Mouse (Mus musculus) urinary bladder, adult 18-20 months (tissue): ENCODE data around the gene Cdk17.

Experiments
- DNase-seq, 2 experiments: peaks; one replicate each; pipeline ENCODE4 v3.0.0; 2022; ENCODE audit warnings: low spot score in 2 of 2, mixed read lengths in 2 of 2

The Cdk17 gene

DNA sequence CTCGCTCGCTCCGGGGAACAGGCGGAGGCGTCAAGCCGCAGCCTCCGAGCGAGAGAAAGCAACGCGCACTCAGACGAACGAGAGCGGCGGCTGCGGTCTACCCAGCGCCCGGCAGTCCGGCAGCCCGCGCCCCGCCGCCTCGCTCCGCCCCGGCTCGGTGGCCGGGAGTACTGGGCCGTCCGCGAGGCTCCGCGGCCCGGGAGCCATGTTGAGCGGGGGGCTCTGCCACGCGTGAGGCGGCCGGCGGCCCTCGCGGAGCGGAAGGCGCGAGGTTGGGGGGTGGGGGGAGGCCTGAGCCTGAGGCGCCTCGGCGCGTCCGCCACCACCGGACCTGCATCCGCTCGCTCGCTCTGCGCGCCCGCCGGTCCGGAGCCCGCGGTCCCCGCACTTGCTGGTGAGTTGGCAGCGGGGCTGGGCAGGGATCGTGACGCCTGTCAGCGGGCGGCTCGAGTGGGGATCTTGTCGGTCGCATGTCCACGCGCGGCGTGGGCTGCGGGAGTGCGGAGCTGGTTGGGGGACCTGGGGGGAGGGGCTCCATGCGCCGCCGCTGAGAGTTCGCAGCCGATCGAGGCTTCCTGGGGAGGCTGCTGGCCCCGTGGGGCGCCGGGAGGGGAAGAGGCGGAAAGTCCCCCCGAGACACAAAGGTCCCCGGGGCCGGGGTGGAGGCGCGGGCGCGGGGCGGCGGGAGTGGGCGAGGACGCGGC is at the start of gene Cdk17:
Gene Cdk17, plus strand, starts transcription at position 69 of the 704 bp plus-strand sequence.
- DNase-seq, result peak; percentile 34 to 82

DNA sequence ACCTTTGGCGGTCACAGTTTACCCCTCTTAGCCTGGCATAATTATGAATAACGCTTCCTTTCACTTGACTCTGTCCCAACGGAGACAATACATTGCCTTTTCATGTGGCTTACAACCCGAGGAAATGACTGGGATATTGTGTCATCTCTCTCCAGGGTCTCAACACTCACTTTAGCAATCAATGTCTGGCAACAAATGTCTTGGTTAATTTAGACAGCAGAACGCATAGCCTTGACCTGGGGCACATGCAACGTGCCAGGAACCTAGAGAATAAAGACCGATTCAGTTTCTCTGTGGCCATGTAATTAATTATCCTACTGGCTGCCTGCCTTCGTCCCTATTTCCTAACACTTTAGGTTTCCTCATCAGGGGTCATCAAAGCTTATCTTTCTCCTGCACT is 49.3 kb upstream of the Cdk17 start:
- DNase-seq, result no peak

DNA sequence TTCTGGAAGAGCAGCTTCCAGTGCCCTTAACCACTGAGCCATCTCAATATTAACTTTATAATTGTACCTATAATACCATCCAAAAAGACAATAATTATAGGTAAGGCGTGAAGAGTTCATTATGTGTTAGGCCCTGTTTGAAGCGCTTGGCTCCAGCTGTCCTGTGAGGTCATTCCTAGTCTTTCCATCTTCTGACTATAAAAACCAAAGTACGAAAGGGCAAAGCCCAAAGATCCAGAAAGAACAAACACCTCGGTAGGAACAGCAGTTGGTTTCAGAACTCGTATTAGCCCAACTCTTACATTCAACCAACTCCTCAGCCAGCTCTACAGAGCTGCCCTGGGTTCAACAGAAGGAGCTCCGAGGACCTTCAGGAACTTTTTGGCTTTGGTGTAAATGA is 48.7 kb upstream of the Cdk17 start:
- no peak for DNase-seq

DNA sequence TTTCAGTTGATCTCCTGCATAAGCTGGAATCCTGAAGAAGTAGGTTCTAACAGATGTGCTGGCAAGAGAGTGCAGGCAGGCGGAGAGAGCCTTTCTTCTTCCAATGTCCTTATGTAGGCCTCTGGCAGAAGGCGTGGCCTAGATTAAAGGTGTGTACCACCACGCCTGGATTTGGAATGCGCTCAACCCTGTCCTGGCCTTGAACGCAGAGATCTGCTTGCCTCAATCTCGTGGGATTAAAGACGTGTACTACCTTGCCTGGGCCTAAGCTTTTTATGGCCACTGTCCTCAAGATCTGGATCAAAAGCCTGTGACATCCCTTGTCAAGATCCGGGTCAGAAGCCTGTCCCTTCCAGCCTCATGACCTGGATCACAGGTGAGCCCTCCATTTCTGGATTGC is 46.7 kb upstream of the Cdk17 start:
- DNase-seq, result no peak

DNA sequence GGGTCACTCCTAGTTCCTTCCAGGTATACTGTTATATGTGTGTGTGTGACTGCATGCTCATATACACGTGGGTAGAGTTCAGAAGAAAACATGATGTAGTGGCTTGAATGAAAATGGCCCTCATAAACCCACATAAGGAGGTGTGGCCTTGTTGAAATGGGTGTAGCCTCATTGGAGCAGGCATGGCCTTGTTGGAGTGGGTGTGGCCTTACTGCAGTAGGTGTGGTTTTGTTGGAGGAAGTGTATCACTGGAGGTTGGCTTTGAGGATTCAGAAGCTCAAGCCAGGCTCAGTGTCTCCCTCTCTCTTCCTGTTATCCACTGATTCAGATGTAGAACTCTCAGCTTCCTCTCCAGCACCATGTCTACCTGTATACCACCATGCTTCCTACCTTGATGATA is 45.9 kb upstream of the Cdk17 start:
- no peak for DNase-seq

DNA sequence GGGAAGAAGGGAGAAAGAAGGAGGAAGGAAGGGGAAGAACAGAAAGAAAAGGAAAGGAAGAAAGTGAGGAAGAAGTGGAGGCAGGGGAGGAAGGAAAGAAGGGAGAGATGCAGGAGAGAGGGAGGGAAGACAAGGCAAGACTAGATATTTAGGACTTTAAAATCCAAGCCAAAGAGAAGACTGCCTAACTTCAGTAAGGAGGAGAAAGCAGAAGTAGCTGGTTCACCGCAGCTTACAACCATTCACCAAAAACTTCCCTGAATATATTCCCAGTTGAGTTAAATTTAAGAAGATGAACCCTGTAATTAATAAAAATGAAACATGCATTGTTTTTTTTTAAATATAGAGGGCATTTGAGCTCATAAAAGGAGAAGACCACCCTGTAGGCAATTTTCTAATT is 44.9 kb upstream of the Cdk17 start:
- no peak for DNase-seq

DNA sequence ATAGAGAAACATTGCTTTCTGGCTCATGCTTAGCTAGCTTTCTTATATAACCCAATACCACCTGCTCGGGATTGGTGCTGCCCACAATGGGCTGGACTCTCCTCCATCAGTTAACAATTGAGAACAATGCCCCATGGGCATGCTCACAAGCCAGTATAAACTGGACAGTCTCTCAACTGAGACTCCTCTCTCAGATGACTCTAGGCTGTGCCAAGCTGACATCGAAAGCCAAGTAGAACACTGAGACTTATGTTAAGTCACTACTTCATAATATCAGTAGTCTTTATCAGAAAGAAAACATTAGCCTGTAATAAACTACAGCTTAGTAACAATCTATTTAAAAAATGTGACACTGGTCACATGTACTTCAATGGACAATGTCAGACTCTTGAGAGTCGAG is 44.0 kb upstream of the Cdk17 start:
- no peak for DNase-seq

DNA sequence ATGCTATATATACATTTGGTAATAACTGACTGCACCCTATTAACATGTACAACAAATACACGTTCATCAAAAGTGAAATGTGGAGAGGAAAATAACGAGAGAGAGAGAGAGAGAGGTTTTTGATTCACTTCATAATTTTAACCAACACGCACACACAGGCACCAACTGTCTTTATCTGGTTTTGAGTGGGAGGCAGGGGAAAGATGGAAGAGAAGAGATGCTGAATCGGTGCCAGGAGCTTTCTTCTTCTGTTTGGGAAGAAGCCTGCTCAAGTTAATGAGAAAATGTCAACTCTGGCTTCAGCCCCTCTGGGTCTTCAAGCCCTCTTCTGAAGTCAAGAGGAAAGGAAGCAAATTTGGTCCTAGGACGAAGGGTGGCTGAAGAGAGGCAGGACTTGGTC is 40.9 kb upstream of the Cdk17 start:
- DNase-seq, result no peak

DNA sequence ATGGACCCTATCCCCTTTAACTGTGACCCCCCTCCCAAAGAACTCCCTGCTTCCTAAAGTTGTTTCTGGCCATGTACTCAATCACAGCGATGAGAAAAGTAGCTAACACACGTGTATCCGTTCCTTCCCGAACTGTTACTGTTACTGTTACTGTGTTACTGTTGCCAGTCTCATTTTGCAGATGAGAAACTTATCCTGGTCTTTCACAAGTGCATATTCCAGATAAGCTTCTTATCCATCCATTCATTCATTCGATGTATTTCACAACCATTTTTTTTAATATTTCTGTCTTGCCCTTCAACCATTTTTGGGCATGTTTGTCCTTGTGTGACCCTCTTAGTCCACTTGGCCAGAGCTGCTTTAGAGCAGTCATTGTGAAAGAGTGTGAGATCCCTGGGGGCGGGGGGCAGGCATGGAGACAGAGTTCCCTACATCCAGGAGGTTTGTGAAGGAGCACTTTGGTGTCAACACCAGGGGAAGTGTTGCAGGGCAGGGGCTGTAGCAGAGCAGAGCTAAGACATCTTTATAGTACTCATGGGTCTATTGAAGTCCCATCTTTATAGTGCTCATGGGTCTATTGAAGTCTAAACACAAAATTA is 39.3 kb upstream of the Cdk17 start:
- no peak for DNase-seq

DNA sequence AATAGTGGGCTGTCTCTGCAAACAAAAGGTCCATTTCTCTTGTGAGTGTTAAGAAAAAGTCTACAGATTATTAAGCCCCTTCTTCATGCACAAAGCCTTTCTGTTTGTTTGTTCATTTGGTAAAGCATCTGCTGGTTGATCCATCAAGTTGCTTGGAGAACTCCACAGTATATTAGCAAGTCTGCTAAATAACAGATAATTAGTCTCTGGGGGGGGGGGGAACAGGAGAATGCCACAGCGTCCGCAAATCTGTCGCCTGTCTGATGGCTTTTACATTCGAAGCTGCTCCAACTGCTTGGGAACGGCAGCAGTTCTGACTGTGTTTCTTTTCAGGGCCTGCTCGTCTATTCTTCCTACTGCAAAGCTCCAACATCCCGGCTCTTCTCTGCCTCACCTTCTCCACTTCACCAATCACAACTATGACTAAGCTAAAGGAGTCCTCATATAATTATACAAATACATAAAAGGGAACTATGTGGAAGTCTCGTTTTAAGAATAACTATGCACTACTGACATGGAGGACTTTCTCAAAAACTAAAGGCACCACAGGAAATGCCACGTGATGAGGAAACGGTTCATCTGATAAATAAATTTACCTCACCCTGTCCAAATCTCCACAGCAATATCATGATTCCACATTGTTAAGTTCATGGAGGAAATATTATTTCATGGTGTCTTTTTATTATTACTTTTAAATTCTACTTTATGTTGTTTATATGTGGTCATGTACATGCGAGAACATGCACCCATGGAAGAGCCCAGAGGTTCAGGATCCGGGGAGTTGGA is 38.1 kb upstream of the Cdk17 start:
- no peak for DNase-seq

DNA sequence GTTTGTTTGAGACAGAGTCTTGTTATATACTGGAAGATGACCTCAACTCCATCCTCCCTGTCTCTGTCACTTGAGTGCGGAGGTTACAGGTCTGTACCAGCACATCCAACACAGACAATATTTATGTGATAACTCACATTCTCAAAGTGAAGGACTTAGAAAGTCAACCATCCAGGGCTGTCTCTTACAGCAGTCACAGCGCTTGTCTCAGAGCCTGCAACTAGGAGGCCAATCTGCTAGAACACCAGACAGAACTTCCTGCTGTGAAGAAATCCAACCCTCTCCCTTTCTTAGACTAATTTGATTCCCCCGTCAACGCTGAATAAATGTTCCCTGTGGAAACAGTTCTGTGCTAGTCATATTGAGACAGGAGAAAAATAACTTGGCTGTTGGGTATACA is 37.4 kb upstream of the Cdk17 start:
- DNase-seq, result no peak

DNA sequence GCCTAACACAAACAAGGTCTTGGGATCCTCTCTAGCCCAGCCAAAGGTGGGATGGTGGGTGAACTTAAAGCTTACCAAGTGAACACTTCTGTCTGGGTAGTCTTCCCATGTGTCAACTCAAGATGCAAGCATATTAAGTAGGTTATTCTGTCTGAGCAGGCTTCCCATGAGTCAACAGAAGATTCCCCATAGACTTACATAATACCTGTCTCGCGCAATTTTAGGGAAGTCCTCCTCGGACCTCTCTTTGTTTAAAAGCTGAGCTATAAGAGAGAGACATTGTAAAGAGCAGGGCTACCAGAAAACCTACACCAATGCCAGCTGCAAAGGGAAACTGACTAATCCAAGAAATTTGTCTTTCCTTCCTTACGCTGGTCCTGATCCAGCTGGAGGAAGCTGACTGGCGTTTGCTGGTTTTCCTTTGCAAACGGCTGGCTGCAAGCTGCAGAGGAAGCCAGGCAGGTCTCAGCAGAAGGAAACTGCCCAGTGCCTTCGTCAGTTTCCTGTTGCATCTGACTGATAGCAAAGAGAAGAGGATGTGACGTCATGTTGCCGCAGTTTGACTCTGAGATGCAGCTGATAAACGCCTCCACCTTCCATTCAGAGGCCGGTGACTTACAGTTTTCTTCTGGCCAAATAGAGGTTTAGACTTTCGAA is 36.6 kb upstream of the Cdk17 start:
- peak in 1 of 2 experiments; percentile 18 for DNase-seq

DNA sequence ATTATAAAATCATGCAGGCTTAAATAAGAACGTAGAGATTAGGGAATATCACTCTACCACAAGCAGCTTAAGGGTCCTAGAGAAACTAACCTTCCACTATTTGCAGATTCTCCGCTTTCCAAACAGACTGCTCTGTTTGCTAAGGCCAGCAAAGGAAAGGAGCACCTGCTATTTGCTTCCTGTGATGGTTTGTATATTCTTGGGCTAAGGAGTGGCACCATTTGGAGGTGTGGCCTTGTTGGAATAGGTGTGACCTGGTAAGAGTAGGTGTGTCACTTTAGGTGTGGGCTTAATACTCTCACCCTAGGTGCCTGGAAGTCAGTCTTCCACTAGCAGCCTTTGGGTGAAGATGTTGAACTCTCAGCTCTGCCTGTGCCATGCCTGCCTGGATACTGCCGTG is 34.6 kb upstream of the Cdk17 start:
- no peak for DNase-seq

DNA sequence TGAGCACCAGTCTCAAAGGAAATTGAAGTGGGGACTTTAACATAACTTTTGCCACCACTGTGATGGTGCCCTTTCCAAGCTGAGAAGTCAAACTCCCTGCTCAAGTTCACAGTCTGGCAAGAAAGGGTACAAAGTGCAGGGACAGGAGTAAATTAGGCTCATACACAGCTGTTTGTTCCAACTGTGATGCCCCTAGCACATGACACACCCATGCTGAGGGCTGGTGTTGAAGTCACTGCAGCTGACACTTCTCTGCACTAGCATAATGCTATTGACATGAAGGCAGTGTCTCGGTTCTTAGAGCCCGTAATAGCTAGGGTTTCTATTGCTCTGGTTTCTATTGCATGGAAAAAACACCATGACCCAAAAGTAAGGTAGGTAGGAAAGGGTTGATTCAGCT is 32.1 kb upstream of the Cdk17 start:
- no peak for DNase-seq

DNA sequence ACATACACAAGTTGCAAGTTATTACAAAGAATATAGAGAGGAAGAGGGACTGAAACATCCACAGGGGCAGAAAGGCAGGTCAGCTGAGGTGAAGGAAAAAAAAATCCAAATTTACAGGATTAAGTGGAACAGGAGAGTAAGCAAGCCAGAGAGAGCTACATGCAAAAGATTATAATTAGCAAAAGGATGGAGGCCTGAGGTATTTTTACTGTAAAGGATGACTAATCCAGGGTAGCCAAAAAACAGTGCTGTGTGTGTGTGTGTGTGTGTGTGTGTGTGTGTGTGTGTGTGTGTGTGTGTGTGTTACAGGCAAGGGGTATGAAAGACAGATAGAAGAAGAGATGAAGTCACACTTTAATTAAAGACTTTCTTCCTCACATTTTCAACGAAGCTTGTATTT is 31.3 kb upstream of the Cdk17 start:
- no peak for DNase-seq

DNA sequence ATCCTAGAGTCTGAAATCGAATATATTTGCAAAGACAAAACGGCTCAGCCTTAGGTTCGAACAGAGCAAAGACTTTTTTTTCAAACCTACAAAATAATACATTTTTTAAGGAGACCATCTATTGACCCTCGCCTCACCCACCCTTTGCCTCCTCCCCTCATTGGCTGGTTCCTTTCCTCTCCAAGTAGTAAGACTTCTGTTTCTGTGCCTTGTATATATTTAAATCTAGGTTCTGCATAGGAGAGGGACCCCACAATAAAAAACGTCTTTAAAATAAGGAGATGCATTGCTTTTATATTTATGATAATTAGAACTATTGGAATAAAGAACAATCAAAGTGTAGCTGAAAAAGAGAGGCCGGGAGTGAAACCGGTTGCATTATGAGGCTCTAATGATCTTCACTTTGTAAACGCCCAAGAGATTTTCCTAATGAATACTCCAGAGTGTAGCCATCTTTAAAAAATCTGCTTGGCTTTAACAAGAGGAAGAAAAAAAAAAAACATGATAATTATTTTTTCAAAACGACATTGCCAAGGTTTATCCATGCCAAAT is 30.7 kb upstream of the Cdk17 start:
- DNase-seq, result no peak

DNA sequence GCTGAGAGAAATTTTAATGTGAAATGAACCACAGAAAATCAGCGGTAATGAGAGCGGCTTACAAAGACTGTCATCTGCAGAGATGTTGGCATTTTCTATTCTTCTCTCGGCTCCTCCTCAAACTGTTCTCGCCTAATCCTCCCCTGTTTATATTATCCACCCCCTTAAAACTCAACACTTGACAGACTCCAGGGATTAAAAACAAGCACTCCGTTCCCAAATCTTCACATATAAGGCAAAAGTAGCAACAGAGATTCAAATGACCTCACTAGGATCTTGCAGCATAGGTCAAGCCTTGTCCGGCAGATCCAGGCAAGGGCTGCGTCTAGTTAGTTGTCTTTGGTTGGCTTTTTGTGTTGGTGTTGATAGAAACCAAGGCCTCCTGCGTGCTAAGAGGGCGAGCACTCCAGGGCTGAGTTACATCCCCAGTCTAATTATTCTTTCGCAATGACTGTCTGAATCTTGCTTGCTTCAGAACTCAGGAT is 30.2 kb upstream of the Cdk17 start:
- DNase-seq, result peak in 1 of 2 experiments; percentile 38

DNA sequence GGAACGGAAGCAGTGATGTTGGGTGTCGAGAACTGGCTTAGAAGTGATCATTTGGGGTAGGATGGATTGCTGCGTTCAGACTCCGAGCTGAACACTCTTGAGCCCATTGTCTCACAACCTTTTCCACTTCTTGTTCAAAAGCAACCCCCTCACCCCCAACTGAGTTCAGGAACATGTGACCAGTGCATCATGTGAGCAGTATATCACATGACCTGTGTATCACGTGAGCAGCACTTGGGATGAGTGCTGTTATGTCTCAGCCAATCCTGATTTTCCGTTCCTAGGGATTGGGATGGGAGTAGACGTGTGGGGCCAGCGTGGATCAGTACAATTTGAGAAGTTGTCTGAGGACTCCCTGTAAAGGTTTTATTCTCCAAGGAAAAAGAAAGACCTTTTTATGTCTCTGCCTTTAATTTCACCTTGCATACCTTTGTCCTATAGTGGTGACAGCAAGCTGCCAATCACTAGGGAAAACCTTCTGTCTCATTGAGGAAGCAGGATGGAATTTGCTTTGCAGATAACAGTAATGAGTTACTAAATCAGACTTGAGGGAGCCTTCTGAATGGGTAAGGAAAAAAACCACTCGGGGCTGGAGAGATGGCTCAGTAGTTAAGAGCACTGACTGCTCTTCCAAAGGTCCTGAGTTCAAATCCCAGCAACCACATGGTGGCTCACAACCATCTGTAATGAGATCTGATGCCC is 28.7 kb upstream of the Cdk17 start:
- no peak for DNase-seq

DNA sequence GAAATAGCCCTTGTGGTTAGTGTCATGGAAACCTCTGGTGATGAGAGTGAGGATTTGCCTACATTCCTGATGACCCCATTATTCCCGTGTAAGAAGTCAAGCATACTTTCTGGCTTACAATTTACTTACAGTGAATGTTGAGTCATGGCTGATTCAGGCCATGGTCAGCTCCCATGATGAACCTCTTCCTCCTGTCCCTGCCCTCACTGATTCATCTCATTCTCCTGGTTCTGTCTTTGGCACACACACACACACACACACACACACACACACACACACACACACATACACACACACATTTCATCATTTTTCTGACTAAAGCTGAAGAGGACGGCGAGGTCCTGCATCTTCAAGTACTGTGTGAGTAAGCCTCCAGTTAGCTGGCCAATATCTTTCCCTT is 21.9 kb upstream of the Cdk17 start:
- DNase-seq, result no peak

DNA sequence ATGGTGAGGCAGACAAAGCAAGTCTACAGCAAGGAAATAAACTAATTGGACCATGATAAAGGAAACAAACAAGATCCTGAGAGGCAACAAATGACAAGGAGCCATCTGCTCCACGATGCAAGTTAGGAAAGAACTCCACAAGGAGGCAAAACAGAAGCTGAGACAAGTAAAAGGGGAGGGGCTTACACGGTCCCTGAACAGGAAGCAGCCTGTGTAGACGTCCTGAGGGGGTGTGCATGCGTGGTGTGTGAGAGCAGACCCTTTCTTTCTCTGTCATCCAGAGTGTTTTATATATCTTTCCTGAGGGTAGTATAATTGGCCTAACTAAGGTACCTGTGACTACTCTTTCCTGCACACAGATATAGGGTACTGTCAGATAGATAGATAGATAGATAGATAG is 19.9 kb upstream of the Cdk17 start:
- DNase-seq, result no peak

DNA sequence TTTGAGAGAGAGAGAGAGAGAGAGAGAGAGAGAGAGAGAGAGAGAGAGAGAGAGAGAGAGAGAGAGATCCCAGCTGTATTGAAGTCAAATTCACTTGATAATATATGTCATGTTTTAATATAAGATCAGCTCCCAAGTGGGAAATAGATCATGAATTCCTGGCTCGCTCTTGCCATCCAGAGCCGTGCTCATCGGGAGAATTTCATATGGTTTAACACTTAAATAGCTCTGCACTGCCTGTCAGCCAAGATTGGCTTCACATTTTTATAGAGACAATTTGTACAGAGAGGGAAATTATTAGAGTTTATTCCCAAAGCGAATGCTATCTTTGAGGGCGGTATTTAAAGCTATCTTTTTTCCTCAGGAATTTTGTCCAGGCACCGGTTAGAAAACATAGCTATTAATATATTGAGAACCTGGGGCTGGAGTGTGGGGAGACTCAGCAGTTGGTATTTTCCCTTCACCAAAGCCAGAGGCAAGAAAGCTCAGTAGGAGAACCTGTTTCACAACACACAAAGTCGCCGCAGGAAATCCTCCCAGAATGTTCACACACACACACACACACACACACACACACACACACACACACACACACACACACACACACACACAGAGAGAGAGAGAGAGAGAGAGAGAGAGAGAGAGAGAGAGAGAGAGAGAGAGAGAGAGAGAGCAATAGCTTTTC is 17.9 kb upstream of the Cdk17 start:
- no peak for DNase-seq
